Mouse (Mus musculus) small intestine, adult 2 months (tissue): ENCODE measurements around the gene Utf1.

ENCODE experiments used
- CTCF ChIP-seq: fragments of 200-500 bp; IDR thresholded peaks from 2 replicates; pipeline ENCODE4 v1.5.1; 2012; ENCODE audit warnings: low read depth, mild to moderate bottlenecking, control low read depth, inconsistent platforms, low read length, moderate library complexity, mixed read lengths; ENCODE audit not compliant: insufficient replicate concordance, insufficient read length; ENCODE audit errors: extremely low read depth
- POLR2A ChIP-seq: fragments of 200-500 bp; IDR thresholded peaks from 2 replicates; pipeline ENCODE4 v1.6.1; 2012; ENCODE audit warnings: low read depth, mild to moderate bottlenecking, control low read depth, inconsistent platforms, low read length, moderate library complexity

DNA sequence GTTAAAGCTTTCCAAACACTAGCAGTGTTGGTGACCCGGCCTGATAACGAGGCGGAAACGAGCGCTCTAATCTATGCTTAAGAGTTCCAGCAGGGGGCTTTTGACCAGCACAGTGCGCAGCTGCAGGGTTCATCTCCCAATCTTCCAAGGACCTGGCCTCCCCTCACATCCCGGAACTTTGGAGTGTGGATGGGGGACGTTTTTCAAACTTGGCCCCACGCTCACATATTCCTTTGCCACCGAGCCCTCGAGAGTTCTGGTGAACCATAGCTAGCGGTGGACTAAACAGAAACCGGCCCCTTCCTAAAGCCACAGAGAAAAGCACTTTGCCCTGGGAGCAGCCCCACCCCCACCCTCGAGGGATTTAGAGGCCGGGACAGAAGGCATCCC is 6.3 kb downstream of the Utf1 start:
- TF ChIP-seq CTCF (peak; percentile 45; the same call in 1 of the 2 replicates), POLR2A (no peak)
